Mouse (Mus musculus) frontal cortex, postnatal 14 days (tissue): ENCODE data around the gene Zfp111.

Experiments
- DNase-seq, 2 experiments: peaks; one replicate each; pipeline ENCODE4 v3.0.0; 2022; ENCODE audit warnings: low spot score in 2 of 2

The Zfp111 gene

DNA sequence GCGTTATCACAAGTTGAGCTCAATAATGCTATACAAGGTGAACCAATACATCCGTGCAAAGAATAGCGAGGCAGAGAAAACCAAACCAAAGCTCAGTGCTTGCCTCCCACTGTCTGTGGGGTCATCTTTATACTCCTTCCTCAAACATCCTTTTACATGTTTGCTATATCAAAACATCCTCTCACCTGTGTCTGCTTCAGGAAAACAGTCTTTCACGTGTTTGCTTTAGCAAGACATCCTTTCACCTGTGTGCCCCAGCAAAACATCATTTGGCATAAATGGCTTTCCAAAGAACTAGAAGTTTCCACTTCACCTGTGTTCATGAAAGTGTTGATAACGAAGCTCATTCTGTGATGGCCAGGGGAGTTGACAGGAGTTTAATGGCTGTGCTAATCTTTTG, at the start of gene Zfp111:
Gene Zfp111, minus strand, starts transcription at position 101 of the 400 bp plus-strand sequence.
- DNase-seq, result no peak

DNA sequence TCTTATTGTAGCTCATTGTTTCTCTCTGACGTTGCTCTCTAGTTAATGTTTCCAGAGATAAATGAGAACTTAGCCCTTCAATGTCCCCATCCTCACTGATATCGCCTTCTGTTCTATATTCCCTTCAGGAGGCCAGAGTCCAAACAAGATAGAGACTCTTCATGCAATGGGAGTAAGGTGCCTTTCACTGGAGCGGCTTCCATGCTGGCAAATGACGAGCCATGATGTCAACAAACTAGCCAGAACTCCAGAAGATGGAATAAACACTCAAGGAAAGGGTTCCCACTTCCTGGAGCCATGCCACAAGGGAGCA, 48.7 kb upstream of the Zfp111 start:
- DNase-seq, result no peak

DNA sequence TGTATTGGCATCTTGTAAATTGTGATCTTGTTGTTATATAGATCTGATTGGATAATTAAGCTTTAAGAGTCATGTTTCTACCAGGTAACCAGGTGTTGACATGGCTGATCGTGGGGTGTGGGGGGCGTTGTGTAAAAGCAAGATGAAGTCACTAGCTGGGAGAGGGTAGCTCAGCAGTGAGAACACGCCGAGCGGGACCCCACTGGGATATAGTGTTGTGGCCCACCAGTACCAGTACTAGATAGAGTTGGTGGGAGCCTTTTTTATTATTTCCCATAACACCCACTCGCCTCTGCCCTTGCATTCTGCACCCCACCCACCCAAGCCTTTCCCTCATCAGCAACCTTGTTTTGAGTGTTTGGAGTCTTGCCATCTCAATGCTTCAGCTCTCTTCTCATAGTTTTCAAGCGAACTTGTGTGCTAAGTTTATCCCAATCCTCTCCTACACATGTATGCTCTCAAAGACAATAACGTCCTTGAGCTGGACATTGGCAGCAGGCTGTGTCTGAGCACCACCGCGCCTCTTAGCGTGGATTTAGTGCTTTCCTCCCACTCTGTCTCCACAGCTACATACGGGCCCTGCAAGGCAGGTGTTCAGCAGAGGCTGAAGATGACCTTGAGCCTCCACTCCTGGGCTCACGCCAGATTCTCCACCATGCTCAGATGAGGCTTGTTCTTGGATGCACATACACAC, 48.2 kb upstream of the Zfp111 start:
- no peak for DNase-seq

GRCm38 (mm10) chr7:24254633-24255474, 43.6 kb upstream of the Zfp111 start, which contains the start of gene Zfp108:
Zfp108 (plus strand) TSS chr7:24254794.
- DNase-seq, result peak; percentile 76 to 78

DNA sequence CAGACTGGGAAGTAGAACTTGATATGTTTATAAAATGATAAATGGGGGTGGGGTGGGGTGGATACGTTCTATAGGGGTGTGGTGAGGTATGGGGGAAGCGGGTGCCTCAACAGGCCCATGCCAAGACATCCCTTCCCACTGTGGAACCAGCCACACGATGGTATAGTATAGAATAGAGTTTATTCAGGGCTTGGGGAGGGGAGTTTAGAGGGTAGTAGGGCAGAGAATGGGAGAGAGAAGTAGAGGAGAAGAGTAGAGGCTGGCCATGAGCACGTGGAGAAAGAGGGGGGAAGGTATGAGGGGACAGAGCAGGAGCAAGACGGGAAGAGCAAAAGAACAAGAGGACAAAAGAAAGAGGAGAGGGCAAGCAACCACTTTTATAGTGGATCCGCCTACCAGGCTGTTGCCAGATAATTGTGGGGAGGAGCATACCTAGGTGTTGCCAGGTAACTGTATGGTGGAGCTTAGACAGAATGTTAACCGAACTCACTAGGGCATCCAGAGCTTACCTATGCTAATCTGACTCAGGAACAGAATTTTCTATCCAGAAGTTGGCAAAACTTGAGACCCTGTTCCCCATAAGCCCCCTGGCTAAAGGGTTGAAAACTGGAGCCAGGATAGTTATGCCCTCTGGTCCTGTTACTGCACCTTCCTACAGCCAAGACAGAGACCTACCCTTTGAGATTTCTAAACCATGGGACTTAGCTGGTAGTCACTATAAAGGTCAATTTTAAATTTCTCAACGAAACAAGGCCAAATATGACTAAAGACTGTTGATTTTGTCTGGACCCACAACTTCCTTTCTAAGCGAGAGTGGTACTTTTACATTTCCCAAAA, 42.8 kb upstream of the Zfp111 start:
- DNase-seq, result no peak

GRCm38 (mm10) chr7:24237040-24237791, 26.0 kb upstream of the Zfp111 start, which contains the start of gene Zfp109:
Zfp109 (minus strand) TSS chr7:24237560.
- DNase-seq, result peak; percentile 39 to 60

- DNase-seq, result no peak
Observed at GRCm38 (mm10) chr7:24210296-24210695, 947 bp downstream of the Zfp111 start.

DNA sequence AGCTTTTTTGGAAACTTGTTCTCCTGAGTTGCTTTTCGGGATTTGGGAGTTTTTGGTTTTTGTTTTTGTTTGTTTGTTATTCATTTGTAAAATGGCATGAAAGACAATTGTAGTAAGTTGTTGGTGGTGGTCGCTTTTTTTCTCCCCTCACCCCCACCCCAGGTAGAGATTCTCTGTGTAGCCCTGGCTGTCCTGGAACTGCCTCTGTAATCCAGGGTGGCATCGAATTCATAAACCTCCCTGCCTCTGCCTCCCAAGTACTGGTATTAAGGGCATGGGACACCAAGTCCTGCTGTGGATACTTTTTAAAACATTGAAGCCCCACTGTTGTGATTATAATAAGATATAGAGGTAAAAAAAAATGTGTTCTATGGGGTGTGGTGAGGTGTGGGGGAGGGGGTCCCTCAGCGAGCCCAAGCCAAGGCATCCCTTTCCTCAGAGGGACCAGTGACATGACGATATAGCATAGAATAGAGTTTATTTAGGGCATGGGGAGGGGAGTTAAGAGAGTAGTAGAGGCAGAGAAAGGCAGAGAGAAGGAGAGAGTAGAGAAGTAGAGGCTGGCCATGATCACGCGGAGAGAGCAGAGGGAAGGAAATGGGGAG, 2.9 kb downstream of the Zfp111 start:
- DNase-seq, result no peak

- DNase-seq, result peak; percentile 51 to 61
Observed at GRCm38 (mm10) chr7:24207488-24208261, 3.6 kb downstream of the Zfp111 start.

DNA sequence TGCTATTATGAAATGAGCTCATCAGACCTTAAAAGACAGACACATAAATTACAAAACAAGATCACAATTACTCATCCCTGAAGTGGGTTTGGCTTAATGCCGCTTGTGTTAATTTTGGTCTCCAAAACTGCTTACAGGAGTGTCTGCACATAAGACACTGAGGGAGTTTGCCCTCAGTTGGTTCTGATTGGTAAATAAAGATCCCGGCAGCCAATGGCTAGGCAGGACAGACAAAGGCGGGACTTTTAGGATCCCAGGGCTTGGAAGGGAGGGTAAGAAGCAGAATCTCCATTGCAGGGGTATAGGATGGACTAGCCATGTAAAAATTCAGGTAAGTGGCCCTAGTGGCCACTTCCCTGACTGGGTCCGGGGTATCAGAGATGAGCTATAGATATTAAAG, 14.3 kb downstream of the Zfp111 start:
- no peak for DNase-seq

- no peak for DNase-seq
Observed at GRCm38 (mm10) chr7:24193157-24193556, 18.1 kb downstream of the Zfp111 start.

GRCm38 (mm10) chr7:24191361-24191760, 19.9 kb downstream of the Zfp111 start:
- no peak for DNase-seq

- DNase-seq, result no peak
Observed at GRCm38 (mm10) chr7:24189571-24189944, 21.7 kb downstream of the Zfp111 start.

DNA sequence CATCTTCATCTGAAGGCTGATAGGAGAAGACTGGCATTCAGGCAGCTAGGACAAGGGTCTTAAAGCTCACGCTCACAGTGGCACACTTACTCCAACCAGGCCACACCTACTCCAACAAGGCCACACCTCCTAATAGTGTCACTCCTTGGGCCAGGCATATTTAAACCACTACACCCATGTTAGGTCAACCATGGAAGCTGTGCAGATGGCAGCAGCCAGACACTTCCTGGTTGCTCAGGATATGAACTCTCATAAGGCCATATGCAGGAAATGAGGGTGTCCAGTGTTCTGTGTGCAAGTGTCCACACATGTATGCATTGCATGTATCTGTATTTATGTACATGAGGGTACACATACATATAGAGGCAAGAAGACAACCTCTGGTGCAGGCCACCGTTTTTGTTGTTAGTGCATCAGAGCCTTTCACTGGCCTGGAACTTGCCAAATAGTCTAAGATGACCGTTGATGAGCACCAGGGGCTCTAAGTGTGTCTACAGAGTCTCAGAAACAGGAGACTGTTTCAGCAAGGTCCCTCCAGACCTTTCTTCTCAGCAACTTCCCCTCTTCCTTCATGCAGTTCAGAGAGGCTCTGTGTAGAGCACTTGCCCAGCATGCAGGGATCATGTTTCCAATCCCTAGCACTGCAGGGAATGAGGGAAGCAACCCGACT, 22.2 kb downstream of the Zfp111 start:
- no peak for DNase-seq

- DNase-seq, result no peak
Observed at GRCm38 (mm10) chr7:24187611-24188010, 23.6 kb downstream of the Zfp111 start.

DNA sequence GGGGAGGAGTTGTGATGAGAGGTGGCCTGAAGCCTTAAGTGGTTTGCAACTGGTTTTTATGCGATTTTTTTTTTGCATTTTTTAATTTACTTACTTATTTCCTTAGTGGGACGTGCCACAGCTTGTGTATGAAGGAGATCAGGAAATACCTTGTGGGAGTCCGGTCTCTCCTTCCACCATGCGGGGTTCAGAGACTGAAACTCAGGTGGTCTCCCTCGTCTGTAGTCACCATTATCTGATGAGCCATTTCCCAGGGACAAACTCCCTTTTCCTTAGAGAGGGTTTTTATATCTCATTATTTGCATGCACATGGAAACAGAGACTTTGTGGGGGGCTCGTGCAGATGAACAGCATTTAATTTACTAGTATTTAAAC, 35.9 kb downstream of the Zfp111 start:
- no peak for DNase-seq

GRCm38 (mm10) chr7:24174618-24175336, 36.5 kb downstream of the Zfp111 start, which contains the start of gene Zfp114:
Zfp114 (plus strand) TSS chr7:24175060.
- DNase-seq, result peak; percentile 72 to 73

DNA sequence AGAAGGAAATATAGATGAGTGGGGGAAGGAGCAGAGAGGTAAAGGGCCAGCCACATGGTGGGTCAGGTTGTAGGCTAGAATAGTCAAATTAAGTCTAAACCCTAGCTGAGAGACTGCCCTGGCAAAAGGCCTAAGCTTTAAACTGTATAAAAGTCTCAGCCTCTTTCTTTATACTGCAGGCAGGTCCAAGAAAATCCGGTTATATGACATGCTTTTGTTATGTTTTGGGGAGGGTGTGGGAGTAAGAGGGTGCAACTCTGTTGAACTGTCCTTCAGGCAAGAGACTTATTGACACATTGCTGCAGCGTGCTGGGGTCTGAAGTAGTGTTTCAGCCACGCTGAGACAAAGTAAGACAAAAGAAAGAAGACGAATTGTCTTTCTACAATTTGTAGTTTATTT, 39.1 kb downstream of the Zfp111 start:
- DNase-seq, result no peak

GRCm38 (mm10) chr7:24153272-24153671, 58.0 kb downstream of the Zfp111 start:
- DNase-seq, result no peak
